Mouse (Mus musculus) adrenal gland, postnatal 10 days (tissue): ENCODE measurements around the gene Psat1. TPM values are rescaled to one million over a fixed set of nuclear protein-coding genes. Genes with fewer than 3 reads are reported as not detected.

ENCODE experiments used
- DNase-seq: peaks from one replicate; pipeline ENCODE4 v3.0.0; 2021; ENCODE audit warnings: mixed read lengths
- total RNA-seq, 2 experiments: library from RNA; stranded (reverse); gene quantifications; 2 replicates each; pipeline ENCODE4 v1.2.3; 2021

Gene Psat1
- total RNA-seq, 2 experiments from 2014 or later: 60.7 to 140 TPM

DNA sequence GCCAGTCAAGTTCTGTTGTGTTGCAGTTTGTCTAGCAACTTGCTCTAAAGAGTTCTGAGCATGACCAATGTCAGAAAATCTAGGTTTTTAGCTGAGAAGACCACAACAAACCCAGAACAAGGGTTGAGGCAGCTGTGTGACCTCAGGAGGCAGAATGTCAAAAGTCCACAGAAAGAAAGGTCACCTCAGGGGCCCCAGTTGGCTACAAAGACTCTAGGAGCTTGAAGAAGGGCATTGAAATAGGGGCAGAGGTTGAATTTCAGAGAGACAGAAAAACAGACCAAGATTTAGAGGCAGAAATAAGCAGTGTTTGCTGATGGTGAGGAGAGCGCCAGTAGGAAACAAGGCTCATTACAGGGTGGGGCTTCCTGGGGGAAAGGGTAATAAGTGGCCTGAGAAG lies 81.0 kb downstream of the Psat1 start:
- DNase-seq: no peak

- no peak for DNase-seq
Measured at GRCm38 (mm10) chr19:15865431-15865830, 81.7 kb downstream of the Psat1 start.

DNA sequence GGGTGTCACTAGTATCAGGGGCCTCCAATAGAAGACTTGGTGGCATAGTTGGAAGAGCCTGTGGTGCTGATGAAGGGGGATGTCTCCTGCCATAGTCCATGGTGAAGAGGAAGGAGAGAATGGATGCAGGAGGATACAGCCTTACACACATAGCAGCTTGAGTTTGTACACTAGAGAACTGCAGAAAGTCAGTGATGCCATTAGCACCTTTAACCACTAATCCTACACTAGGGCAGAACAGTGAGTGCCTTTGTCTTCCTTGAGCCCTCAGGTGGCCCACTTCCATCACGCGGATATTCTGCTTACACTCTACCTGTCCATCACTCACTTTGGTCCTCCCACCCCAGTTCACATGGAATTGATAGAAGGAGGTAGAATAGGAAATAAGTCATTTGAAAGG lies 83.0 kb downstream of the Psat1 start:
- DNase-seq: no peak

GRCm38 (mm10) chr19:15855379-15855778 lies 91.8 kb downstream of the Psat1 start:
- DNase-seq: no peak

Other genes starting within 250 kb of the Psat1 start
- 10 to 100 TPM; 11.2 to 11.5 TPM for gene Cep78, start 37.7 kb upstream of the Psat1 start, total RNA-seq
- 10 to 100 TPM; 52.6 to 61.1 TPM for gene Gnaq, start 185.5 kb upstream of the Psat1 start, total RNA-seq